Mouse (Mus musculus) urinary bladder, postnatal 10 days (tissue): ENCODE measurements around the gene Gspt1.

Source experiments
- DNase-seq: peaks from one replicate; pipeline ENCODE4 v3.0.0; 2022; ENCODE audit warnings: low spot score

Gspt1 gene

GRCm38 (mm10) chr16:11202571-11203554 is 51.3 kb downstream of the Gspt1 start, which contains the start of gene Rsl1d1:
TSS of gene Rsl1d1 (minus strand) at chr16:11203331.
- peak; percentile 69 for DNase-seq

GRCm38 (mm10) chr16:11201740-11202394 is 52.3 kb downstream of the Gspt1 start:
- no peak for DNase-seq

GRCm38 (mm10) chr16:11200247-11200646 is 53.9 kb downstream of the Gspt1 start:
- no peak for DNase-seq

GRCm38 (mm10) chr16:11198467-11198866 is 55.7 kb downstream of the Gspt1 start:
- DNase-seq: no peak

- no peak for DNase-seq
Observed at GRCm38 (mm10) chr16:11197052-11197451, 57.1 kb downstream of the Gspt1 start.

- no peak for DNase-seq
Observed at GRCm38 (mm10) chr16:11193231-11193630, 60.9 kb downstream of the Gspt1 start.

- no peak for DNase-seq
Observed at GRCm38 (mm10) chr16:11190150-11190549, 64.0 kb downstream of the Gspt1 start.

GRCm38 (mm10) chr16:11177404-11177803 is 76.7 kb downstream of the Gspt1 start:
- DNase-seq: no peak

GRCm38 (mm10) chr16:11176884-11177244 is 77.3 kb downstream of the Gspt1 start:
- DNase-seq: no peak

GRCm38 (mm10) chr16:11176208-11176883 is 77.8 kb downstream of the Gspt1 start, which contains the start of gene Zc3h7a:
TSS of gene Zc3h7a (minus strand) at chr16:11176393.
- peak; percentile 69 for DNase-seq

- DNase-seq: peak; percentile 11
Observed at GRCm38 (mm10) chr16:11175489-11176207, 78.5 kb downstream of the Gspt1 start.

- no peak for DNase-seq
Observed at GRCm38 (mm10) chr16:11175100-11175488, 79.0 kb downstream of the Gspt1 start.

- DNase-seq: no peak
Observed at GRCm38 (mm10) chr16:11174671-11175081, 79.4 kb downstream of the Gspt1 start.

- no peak for DNase-seq
Observed at GRCm38 (mm10) chr16:11171679-11172078, 82.4 kb downstream of the Gspt1 start.
